Mouse (Mus musculus): ENCODE results near the gene Lin7a. TPM values are rescaled to one million over a fixed set of nuclear protein-coding genes. Genes with fewer than 3 reads are reported as not detected.

Gene Lin7a
- polyA plus RNA-seq, 1 experiment: 0.48 TPM

DNA sequence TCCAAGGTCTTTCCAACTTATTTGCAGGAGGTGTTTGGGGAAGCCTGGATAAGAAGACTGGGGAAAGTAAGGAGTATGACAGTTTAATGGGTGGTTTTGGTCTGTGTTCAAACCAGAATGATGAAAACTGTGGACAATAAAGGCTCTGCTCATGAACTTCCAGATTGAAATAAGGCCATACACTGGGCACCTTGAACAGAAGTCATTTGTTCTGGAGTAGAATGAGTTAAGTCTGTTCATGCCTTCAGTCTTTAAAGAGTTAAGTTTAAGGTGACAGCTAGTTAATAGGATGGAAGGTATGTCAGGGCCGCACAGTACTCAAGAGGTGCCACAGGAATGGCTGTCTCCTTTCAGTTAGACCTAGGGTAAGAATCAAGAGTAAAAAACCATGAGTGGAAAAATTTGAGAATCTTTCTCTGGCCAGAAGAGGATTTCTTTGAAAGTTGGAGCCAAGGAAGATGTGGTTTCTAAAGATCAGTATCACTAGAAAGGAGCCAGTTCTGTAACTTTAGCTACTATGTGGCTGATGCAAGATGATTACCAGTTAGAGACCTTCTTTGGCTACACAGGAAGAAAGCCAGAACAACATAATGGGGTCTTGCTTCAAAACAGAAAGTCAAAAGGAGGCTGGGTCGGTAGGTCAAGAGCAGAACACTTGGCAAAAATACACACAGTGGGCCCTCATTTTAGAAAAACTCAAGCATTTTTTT is 33.2 kb upstream of the Lin7a start:
- H3K27me3 ChIP-seq (ENCODE audit: control insufficient read depth, insufficient read depth, insufficient read length): no peaks in the 10 kb centered on the region
- TF ChIP-seq MAX (IDR thresholded peaks at IDR 0.05; ENCODE audit: low read depth): no peak
- no peak for TF ChIP-seq POLR2A (IDR thresholded peaks at IDR 0.05; ENCODE audit: insufficient read length, low read depth)
- no peak for TF ChIP-seq SRF (IDR thresholded peaks at IDR 0.05; ENCODE audit: control insufficient read depth, insufficient read length, low read depth)
- no peak for TF ChIP-seq POLR2AphosphoS2 (IDR thresholded peaks at IDR 0.05; ENCODE audit: insufficient read length, low read depth)
- no peak for TF ChIP-seq CEBPB (IDR thresholded peaks at IDR 0.05; ENCODE audit: insufficient read depth, poor library complexity, severe bottlenecking)
- no peak for TF ChIP-seq MYOD1 (IDR thresholded peaks at IDR 0.05; ENCODE audit: control insufficient read depth in 1 of 3, insufficient read length in 2 of 3, low read depth in 2 of 3)
- TF ChIP-seq MYOG (IDR thresholded peaks at IDR 0.05; ENCODE audit: control insufficient read depth in 1 of 3, insufficient read depth in 1 of 3, insufficient read length in 2 of 3, low read depth in 2 of 3): no peak
- no peak for TF ChIP-seq USF1 (IDR thresholded peaks at IDR 0.05; ENCODE audit: low read depth)
- TF ChIP-seq E2F4 (IDR thresholded peaks at IDR 0.05; ENCODE audit: insufficient read depth): no peak
- no peak for TF ChIP-seq TCF3 (IDR thresholded peaks at IDR 0.05; ENCODE audit: insufficient read length, low read depth)
- no peak for TF ChIP-seq TCF12 (IDR thresholded peaks at IDR 0.05; ENCODE audit: insufficient read depth, poor library complexity, severe bottlenecking)
- no peak for TF ChIP-seq REST (IDR thresholded peaks at IDR 0.05; ENCODE audit: insufficient read depth, insufficient read length)
- H3K36me3 ChIP-seq (ENCODE audit: control insufficient read depth, insufficient read depth): no peaks in the 10 kb centered on the region
- H3K4me3 ChIP-seq: no peak overlapping the region
- H3K4me2 ChIP-seq (ENCODE audit: low read depth): peak overlapping the region; percentile 42
- no peak overlapping the region for H3ac ChIP-seq (ENCODE audit: control insufficient read depth, insufficient read length)
- H3K79me2 ChIP-seq (ENCODE audit: control insufficient read depth, insufficient read depth): no peaks in the 10 kb centered on the region

DNA sequence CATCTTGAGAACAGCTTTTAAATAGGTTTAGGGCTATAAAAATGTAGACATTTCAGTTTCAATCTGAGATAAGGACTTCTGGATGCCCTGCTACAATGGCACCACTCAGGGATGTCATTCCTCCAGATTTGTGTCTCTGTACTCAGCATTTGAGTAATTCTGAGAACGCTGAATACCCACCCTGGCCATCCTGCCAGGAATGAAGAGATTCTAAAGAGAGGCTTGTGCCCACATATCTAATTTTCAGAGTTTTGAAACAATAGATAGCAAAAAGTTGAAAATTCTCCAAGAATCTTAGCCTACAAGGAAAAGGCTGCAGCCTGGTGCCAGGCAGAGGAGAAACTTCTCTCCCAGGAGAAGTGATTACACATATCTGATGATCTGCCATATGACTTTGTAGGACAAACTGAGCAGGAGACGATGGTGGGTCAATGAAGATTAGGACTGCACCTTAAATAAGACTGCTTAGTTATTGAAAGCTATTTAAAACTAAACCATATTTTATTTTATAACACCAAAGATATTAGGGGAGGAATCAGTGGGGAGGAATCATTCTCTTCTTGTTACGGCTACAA is 32.5 kb upstream of the Lin7a start:
- no peak for TF ChIP-seq POLR2AphosphoS2 (IDR thresholded peaks at IDR 0.05; ENCODE audit: insufficient read length, low read depth)
- TF ChIP-seq TCF12 (IDR thresholded peaks at IDR 0.05; ENCODE audit: insufficient read depth, poor library complexity, severe bottlenecking): no peak
- TF ChIP-seq MYOD1 (IDR thresholded peaks at IDR 0.05; ENCODE audit: control insufficient read depth in 1 of 3, insufficient read length in 2 of 3, low read depth in 2 of 3): no peak
- TF ChIP-seq MYOG (IDR thresholded peaks at IDR 0.05; ENCODE audit: control insufficient read depth in 1 of 3, insufficient read depth in 1 of 3, insufficient read length in 2 of 3, low read depth in 2 of 3): no peak
- TF ChIP-seq TCF3 (IDR thresholded peaks at IDR 0.05; ENCODE audit: insufficient read length, low read depth): no peak
- TF ChIP-seq SRF (IDR thresholded peaks at IDR 0.05; ENCODE audit: control insufficient read depth, insufficient read length, low read depth): no peak
- TF ChIP-seq USF1 (IDR thresholded peaks at IDR 0.05; ENCODE audit: low read depth): no peak
- TF ChIP-seq REST (IDR thresholded peaks at IDR 0.05; ENCODE audit: insufficient read depth, insufficient read length): no peak
- no peak for TF ChIP-seq MAX (IDR thresholded peaks at IDR 0.05; ENCODE audit: low read depth)
- TF ChIP-seq E2F4 (IDR thresholded peaks at IDR 0.05; ENCODE audit: insufficient read depth): no peak
- TF ChIP-seq POLR2A (IDR thresholded peaks at IDR 0.05; ENCODE audit: insufficient read length, low read depth): no peak
- no peak for TF ChIP-seq CEBPB (IDR thresholded peaks at IDR 0.05; ENCODE audit: insufficient read depth, poor library complexity, severe bottlenecking)
- H3K4me2 ChIP-seq (ENCODE audit: low read depth): peak overlapping the region; percentile 42
- H3K27me3 ChIP-seq (ENCODE audit: control insufficient read depth, insufficient read depth, insufficient read length): no peaks in the 10 kb centered on the region
- H3K4me3 ChIP-seq: no peak overlapping the region
- H3K36me3 ChIP-seq (ENCODE audit: control insufficient read depth, insufficient read depth): no peaks in the 10 kb centered on the region
- H3K79me2 ChIP-seq (ENCODE audit: control insufficient read depth, insufficient read depth): no peaks in the 10 kb centered on the region
- no peak overlapping the region for H3ac ChIP-seq (ENCODE audit: control insufficient read depth, insufficient read length)

DNA sequence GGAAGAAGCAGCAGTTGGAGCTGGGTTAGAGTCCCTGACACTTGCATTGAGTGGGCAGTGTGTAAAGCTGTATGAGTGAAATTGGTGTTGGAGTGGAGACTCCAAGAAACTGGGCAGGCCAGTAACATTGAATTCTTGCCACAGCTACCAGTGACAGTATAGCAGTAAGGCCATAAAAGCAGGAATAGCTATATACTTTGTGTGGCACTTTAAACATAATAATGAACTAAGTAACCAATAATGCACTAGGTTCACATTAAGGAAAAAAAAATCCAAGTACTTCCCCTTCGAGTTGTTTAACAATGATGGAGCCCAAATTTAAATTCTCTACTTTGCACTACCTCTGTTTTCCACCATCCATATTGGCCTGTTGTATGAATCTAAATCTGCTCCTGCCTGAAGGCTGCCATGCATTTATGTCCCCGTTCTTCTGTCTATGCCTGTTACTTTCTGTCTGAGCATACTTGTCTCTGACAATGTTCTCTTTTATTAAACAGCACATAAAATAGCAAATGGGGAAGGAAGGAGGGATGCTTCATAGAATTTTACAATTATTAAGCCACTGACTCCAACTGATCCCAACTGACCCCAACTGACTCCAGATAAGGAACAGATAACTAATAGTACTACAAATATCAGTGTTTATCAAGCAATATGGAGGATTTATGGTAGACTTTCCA is 31.7 kb upstream of the Lin7a start:
- no peaks in the 10 kb centered on the region for H3K36me3 ChIP-seq (ENCODE audit: control insufficient read depth, insufficient read depth)
- TF ChIP-seq MAX (IDR thresholded peaks at IDR 0.05; ENCODE audit: low read depth): no peak
- TF ChIP-seq MYOD1 (IDR thresholded peaks at IDR 0.05; ENCODE audit: control insufficient read depth in 1 of 3, insufficient read length in 2 of 3, low read depth in 2 of 3): no peak
- TF ChIP-seq REST (IDR thresholded peaks at IDR 0.05; ENCODE audit: insufficient read depth, insufficient read length): no peak
- TF ChIP-seq TCF12 (IDR thresholded peaks at IDR 0.05; ENCODE audit: insufficient read depth, poor library complexity, severe bottlenecking): no peak
- no peak for TF ChIP-seq E2F4 (IDR thresholded peaks at IDR 0.05; ENCODE audit: insufficient read depth)
- no peak for TF ChIP-seq POLR2AphosphoS2 (IDR thresholded peaks at IDR 0.05; ENCODE audit: insufficient read length, low read depth)
- no peak for TF ChIP-seq MYOG (IDR thresholded peaks at IDR 0.05; ENCODE audit: control insufficient read depth in 1 of 3, insufficient read depth in 1 of 3, insufficient read length in 2 of 3, low read depth in 2 of 3)
- no peak for TF ChIP-seq USF1 (IDR thresholded peaks at IDR 0.05; ENCODE audit: low read depth)
- TF ChIP-seq POLR2A (IDR thresholded peaks at IDR 0.05; ENCODE audit: insufficient read length, low read depth): no peak
- no peak overlapping the region for H3ac ChIP-seq (ENCODE audit: control insufficient read depth, insufficient read length)
- H3K27me3 ChIP-seq (ENCODE audit: control insufficient read depth, insufficient read depth, insufficient read length): no peaks in the 10 kb centered on the region
- H3K4me2 ChIP-seq (ENCODE audit: low read depth): no peak overlapping the region
- H3K79me2 ChIP-seq (ENCODE audit: control insufficient read depth, insufficient read depth): no peaks in the 10 kb centered on the region
- H3K4me3 ChIP-seq: no peak overlapping the region

DNA sequence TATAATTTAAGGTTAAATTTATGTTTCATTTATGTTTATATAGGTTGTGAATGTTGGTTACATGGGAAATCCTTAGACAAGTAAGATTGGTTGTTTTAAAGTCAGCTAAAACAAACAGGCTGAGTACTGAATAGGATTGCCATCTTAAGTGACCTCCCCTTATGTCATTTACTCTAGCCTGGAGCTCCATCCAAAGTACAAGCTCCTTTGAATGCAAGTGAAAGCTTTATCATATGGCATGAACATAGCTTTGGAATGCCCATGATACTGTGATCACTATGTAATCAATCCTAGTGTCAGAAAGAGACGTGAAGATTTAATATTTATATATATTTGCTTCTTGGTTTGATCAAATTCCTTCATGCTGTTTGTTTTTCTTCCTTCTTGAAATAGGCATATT is 31.0 kb upstream of the Lin7a start:
- TF ChIP-seq E2F4 (IDR thresholded peaks at IDR 0.05; ENCODE audit: insufficient read depth): no peak
- TF ChIP-seq TCF12 (IDR thresholded peaks at IDR 0.05; ENCODE audit: insufficient read depth, poor library complexity, severe bottlenecking): no peak
- TF ChIP-seq POLR2A (IDR thresholded peaks at IDR 0.05; ENCODE audit: insufficient read length, low read depth): no peak
- Histone ChIP-seq H3ac (ENCODE audit: control insufficient read depth, insufficient read length) (no peak overlapping the region), H3K27me3 (ENCODE audit: control insufficient read depth, insufficient read depth, insufficient read length) (no peaks in the 10 kb centered on the region), H3K4me2 (ENCODE audit: low read depth) (no peak overlapping the region), H3K36me3 (ENCODE audit: control insufficient read depth, insufficient read depth) (no peaks in the 10 kb centered on the region), H3K79me2 (ENCODE audit: control insufficient read depth, insufficient read depth) (no peaks in the 10 kb centered on the region), H3K4me3 (no peak overlapping the region)

Measured in myocyte (in vitro differentiated cells).